Mouse (Mus musculus) spleen, adult 2 months (tissue): Measurements from ENCODE around the gene Pygl. TPM values are rescaled to one million over a fixed set of nuclear protein-coding genes. Genes with fewer than 3 reads are reported as not detected.

Experiments
- DNase-seq, 2 experiments: peaks; one replicate each; pipeline versions ENCODE4 v3.0.0 to v3.0.0-alpha.2; 2012 to 2021; ENCODE audit warnings: low spot score in 2 of 2, low read depth in 1 of 2
- H3K27ac ChIP-seq: fragments of 200-500 bp; 2 replicates; pipeline ENCODE4 v1.5.1; 2012; ENCODE audit warnings: low read length, inconsistent platforms; ENCODE audit not compliant: insufficient read depth
- H3K27me3 ChIP-seq: fragments of 200-500 bp; 2 replicates; pipeline ENCODE4 v1.6.1; 2012; ENCODE audit warnings: mild to moderate bottlenecking, moderate library complexity, low read length, inconsistent platforms; ENCODE audit not compliant: control insufficient read depth, insufficient read depth
- H3K36me3 ChIP-seq: fragments of 200-500 bp; 2 replicates; pipeline ENCODE4 v1.6.1; 2012; ENCODE audit warnings: mild to moderate bottlenecking, low read length, inconsistent platforms; ENCODE audit not compliant: control insufficient read depth, insufficient read depth
- H3K4me1 ChIP-seq: fragments of 200-500 bp; 2 replicates; pipeline ENCODE4 v1.6.1; 2011; ENCODE audit warnings: inconsistent platforms; ENCODE audit not compliant: control insufficient read depth, insufficient read depth, insufficient read length
- H3K4me3 ChIP-seq: fragments of 200-500 bp; 2 replicates; pipeline ENCODE4 v1.5.1; 2011; ENCODE audit warnings: mild to moderate bottlenecking, inconsistent platforms; ENCODE audit not compliant: insufficient read depth, insufficient read length; ENCODE audit errors: extremely low read depth
- CTCF ChIP-seq: fragments of 200-500 bp; IDR thresholded peaks from 2 replicates; pipeline ENCODE4 v1.5.1; 2011; ENCODE audit warnings: mild to moderate bottlenecking, inconsistent platforms; ENCODE audit not compliant: insufficient read depth, insufficient read length, insufficient replicate concordance; ENCODE audit errors: extremely low read depth
- POLR2A ChIP-seq: fragments of 200-500 bp; IDR thresholded peaks from 2 replicates; pipeline ENCODE4 v1.6.1; 2011; ENCODE audit warnings: low read depth, low read length, inconsistent platforms
- WGBS: fragments of 180-500 bp; shearing (Covaris S2); methylation state at CpG from one replicate; pipeline ENCODE4 v1.1.7; 2018; 5-methylcytosine and 5-hydroxymethylcytosine counted together
- polyA plus RNA-seq: library from polyadenylated mRNA; depleted of rRNA; stranded (reverse); fragments of >200 nt; gene quantifications from 2 replicates; pipeline ENCODE4 v1.2.3, GENCODE M21; 2012

The Pygl gene
- polyA plus RNA-seq, 1 experiment = 12.9 TPM

DNA sequence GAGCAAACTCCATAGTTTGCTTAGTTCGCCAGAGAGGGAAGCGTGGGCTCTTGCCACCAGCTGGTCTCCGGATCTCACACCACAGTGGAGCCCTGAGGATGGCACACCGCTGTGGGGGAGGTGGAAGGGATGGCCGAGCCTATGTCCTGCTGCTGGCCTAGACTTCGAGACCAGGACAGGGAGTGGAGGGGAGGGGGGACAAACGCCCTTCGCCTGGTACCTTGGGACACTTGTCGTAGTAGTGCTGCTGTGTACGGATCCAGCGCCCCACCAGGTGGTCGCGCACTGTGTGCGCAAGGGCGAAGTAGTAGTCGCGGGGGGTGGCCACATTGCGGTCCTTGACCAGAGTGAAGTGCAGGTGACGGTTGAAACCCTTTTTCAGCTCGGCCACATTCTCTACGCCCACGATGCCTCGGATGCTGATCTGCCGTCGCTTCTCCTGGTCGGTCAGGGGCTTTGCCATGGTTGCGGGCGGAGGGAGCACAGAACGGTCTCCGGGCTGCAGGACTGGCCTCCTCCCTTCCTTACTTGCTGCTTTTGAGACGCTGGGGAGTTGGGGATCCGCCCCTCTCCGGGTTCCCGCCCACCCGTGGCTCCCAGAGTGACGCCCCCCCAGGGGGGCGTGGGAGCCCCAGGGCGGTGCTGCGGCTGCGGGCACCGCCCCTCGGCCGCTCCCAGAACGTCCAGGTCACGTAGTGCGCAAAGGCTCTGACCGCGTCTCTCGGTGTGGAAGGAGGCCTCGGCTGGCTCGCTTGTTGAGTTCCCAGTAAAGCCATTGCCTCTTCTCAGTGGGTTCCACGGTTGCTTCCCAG lies 4.0 kb downstream of the Pygl start:
- DNase-seq = peak in 1 of 2 experiments; percentile 27
- 2% methylated on average over 52 of the region's 52 CpGs for WGBS
- H3K4me1 ChIP-seq = peaks cover 5% of the 10 kb centered on the region
- no peaks in the 10 kb centered on the region for H3K27me3 ChIP-seq
- peak overlapping the region; percentile 58 for H3K4me3 ChIP-seq
- TF ChIP-seq POLR2A (peak; percentile 20; the same call in 1 of the 2 replicates), CTCF (no peak)
- no peaks in the 10 kb centered on the region for H3K36me3 ChIP-seq
- H3K27ac ChIP-seq = peak overlapping the region; percentile 29

DNA sequence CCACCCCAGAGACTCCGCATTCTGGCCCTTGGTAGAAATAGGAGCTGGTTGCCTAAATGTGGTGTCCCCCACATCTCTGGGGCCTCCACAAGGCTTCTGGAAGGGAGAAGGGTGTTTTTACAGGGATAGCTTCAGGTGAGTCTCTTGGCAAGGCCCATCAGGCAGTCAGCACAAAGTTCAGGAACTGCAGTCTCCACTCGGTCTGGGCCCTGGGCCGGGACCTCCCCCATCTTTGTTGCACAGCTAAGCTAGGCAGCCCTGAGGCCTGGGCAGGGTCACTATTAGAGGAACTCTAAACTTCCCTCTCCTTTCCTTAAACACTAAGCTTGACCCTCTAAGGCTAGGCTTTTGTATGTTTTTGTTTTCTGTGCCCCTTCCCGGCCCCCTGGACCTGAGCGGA lies 4.6 kb downstream of the Pygl start:
- DNase-seq = no peak
- WGBS = 31% methylated on average over 5 of the region's 5 CpGs
- no peaks in the 10 kb centered on the region for H3K27me3 ChIP-seq

DNA sequence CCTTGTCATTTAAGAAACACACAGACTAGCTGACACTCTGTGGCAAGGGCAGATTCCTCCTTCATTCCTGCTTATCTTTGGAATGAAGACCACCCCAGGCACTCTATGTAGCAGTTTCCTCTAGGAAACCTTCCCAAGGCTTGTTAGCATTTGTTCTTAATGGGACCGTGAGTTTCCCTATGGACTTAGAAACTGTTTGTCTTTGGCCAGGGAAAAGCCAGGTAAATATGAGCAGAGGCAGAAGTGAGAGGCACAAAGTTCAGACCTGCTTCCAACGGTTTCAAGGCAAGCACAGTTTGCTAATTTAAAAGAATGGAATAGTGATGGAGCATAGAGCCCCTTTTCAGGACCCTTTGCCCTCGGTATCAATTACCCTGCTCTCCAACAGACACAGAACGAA lies 8.0 kb downstream of the Pygl start:
- 94% methylated on average over 4 of the region's 4 CpGs for WGBS
- DNase-seq = no peak
- Histone ChIP-seq H3K27me3 (no peaks in the 10 kb centered on the region), H3K36me3 (no peaks in the 10 kb centered on the region), H3K4me1 (peaks cover 11% of the 10 kb centered on the region), H3K27ac (no peak overlapping the region), H3K4me3 (no peak overlapping the region)
- TF ChIP-seq POLR2A (no peak), CTCF (no peak)

More for the DNA sequence above, 4.6 kb downstream of the Pygl start:
- Histone ChIP-seq H3K4me1 (peaks cover 5% of the 10 kb centered on the region), H3K36me3 (no peaks in the 10 kb centered on the region), H3K27ac (peak overlapping the region; percentile 29; the same call in 1 of the 2 replicates), H3K4me3 (peak overlapping the region; percentile 58; the same call in 1 of the 2 replicates)
- no peak for TF ChIP-seq CTCF
- no peak for TF ChIP-seq POLR2A

DNA sequence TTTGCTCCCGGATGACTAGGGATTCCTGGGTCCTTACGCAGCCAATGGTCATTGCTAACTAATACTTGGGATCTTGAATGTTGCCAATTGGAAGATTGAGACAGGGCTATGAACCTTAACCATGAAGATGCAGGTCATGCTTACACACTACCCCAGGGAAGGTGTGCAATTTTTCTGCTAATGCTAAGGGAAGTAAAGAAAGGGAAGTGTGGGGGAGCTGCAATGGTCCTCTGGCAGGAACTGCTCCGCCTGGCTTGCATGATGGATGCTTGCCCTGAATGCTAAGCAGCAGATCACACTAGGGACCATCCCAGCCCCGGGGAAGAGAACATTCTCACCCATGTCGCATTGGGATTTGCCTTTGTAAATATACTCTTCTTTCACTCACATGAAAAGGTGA lies 9.9 kb downstream of the Pygl start:
- Histone ChIP-seq H3K4me1 (peaks cover 6% of the 10 kb centered on the region), H3K27ac (no peak overlapping the region), H3K4me3 (no peak overlapping the region), H3K36me3 (no peaks in the 10 kb centered on the region), H3K27me3 (no peaks in the 10 kb centered on the region)
- WGBS = 64% methylated on average over 5 of the region's 5 CpGs
- TF ChIP-seq POLR2A (no peak), CTCF (no peak)
- no peak for DNase-seq

DNA sequence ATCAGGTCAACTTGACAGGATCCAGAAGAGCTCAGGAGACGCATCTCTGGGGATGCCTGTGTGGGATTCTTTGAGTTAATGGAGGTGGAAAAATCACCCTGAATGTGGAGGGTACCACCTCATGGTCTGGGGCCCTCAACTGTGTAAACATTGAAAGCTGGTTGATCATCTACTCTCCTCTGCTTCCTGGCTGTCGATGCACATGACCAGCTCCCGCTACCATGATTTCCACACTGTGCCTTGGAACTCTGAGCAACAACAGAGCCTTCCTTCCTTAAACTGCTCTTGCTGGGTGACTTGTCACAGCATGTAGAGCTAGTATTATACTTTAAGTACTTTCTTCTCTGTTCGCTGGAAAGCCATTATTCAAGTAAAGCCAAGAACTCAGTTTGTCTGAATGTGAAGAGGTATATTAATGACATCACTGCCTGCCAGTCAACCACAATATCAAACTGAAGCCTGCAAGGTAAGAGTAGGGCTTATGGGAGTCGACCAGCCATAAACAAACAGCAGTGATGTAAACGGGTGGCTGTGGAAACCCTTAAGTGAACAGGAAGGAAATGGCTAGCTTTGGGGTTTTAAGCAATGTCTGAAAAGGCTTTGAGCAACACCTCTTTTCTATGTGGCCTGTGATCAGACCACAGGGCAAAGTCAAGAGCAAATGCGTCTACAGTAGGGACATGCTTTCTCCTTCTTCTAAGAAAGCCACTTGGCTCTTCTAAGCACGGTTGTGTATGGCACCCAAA lies 12.3 kb downstream of the Pygl start:
- H3K27ac ChIP-seq = 0 out of 2 replicates have a peak overlapping the region, but pooled peaks have one; percentile 0
- no peaks in the 10 kb centered on the region for H3K36me3 ChIP-seq

DNA sequence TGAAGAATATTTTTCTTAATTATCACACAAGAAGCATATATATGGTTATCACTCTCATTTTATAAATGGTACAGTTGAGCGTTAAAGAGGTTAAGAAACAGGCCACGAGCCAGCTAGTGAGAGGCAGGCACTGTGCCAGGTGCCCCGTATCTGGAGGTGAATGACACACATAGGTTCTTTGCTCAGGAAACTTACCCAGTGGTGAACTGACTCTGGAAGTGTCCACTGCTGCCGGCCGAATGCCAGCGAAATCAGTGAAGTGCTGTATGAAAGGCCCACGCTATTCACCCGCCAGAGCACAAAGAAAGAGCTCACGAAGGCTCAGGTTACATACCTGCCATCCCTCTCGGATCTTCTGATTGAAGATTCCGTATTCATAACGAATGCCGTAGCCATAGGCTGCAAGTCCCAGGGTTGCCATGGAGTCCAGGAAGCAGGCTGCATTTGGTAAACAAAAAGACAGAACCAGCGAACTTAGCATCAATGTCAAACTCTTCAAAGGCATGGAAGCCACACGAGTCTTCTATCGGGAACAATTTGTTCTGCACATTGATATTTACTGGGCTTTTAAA lies 15.0 kb downstream of the Pygl start:
- H3K27me3 ChIP-seq = no peaks in the 10 kb centered on the region
- TF ChIP-seq POLR2A (no peak), CTCF (no peak)
- WGBS = 93% methylated on average over 16 of the region's 16 CpGs
- no peaks in the 10 kb centered on the region for H3K36me3 ChIP-seq
- peaks cover 3% of the 10 kb centered on the region for H3K4me1 ChIP-seq
- no peak overlapping the region for H3K4me3 ChIP-seq
- DNase-seq = no peak
- H3K27ac ChIP-seq = no peak overlapping the region

More for the DNA sequence above, 12.3 kb downstream of the Pygl start:
- 31% methylated on average over 8 of the region's 8 CpGs for WGBS
- DNase-seq = peak in 1 of 2 experiments; percentile 52
- Histone ChIP-seq H3K4me3 (no peak overlapping the region), H3K27me3 (no peaks in the 10 kb centered on the region), H3K4me1 (peaks cover 6% of the 10 kb centered on the region)
- TF ChIP-seq POLR2A (no peak), CTCF (no peak)

DNA sequence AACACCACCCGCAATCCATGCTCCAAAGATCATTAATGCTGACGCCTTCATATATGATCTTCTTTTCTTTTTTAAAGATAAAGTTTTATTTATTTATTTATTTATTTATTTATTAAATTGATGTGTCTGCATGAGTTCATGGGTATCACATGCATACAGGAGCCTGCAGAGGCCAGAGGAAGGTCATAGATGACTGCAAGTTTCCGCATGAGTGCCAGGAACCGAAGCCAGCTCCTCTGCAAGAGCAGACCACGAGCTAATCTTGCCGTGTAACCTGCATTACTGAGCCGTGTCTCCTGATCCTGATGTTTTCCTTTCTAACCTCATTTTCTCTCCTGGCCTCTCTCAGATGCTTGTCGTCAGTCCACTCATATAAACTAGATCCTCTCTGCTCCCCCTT lies 17.0 kb downstream of the Pygl start:
- no peaks in the 10 kb centered on the region for H3K36me3 ChIP-seq
- H3K27me3 ChIP-seq = no peaks in the 10 kb centered on the region
- 53% methylated on average over 8 of the region's 8 CpGs for WGBS
- no peak for TF ChIP-seq CTCF
- DNase-seq = no peak
- peaks cover 2% of the 10 kb centered on the region; the same call in 1 of the 2 replicates for H3K4me1 ChIP-seq
- no peak overlapping the region for H3K27ac ChIP-seq
- H3K4me3 ChIP-seq = no peak overlapping the region
